Mouse (Mus musculus) heart, embryonic 15.5 days (tissue): ENCODE measurements around the gene Etl4. TPM values are rescaled to one million over a fixed set of nuclear protein-coding genes. Genes with fewer than 3 reads are reported as not detected.

Experiments
- ATAC-seq: fragments of 200-750 bp; cut with Nextera tagmentation; replicated peaks from 2 replicates; pipeline ENCODE4 v1.8.0; 2017; ENCODE audit warnings: low read depth, moderate TSS enrichment; ENCODE audit not compliant: insufficient number of reproducible peaks, insufficient read depth, low FRiP score
- H3K27ac ChIP-seq: fragments of 300-500 bp; sonication (generic); 2 replicates; pipeline ENCODE4 v1.5.1; 2015; ENCODE audit warnings: mild to moderate bottlenecking, inconsistent platforms
- H3K27me3 ChIP-seq: fragments of 300-500 bp; sonication (generic); 2 replicates; pipeline ENCODE4 v1.6.1; 2015; ENCODE audit warnings: inconsistent platforms
- H3K36me3 ChIP-seq: fragments of 300-500 bp; sonication (generic); 2 replicates; pipeline ENCODE4 v1.6.1; 2015; ENCODE audit warnings: mild to moderate bottlenecking, inconsistent platforms
- H3K4me1 ChIP-seq: fragments of 300-500 bp; sonication (generic); replicated peaks from 2 replicates; pipeline ENCODE4 v1.6.1; 2015; ENCODE audit warnings: inconsistent platforms
- H3K4me2 ChIP-seq: fragments of 300-500 bp; sonication (generic); 2 replicates; pipeline ENCODE4 v1.6.1; 2015; ENCODE audit warnings: inconsistent platforms, mild to moderate bottlenecking, moderate library complexity
- H3K4me3 ChIP-seq: fragments of 300-500 bp; sonication (generic); 2 replicates; pipeline ENCODE4 v1.5.1; 2015; ENCODE audit warnings: mild to moderate bottlenecking, inconsistent platforms
- H3K9ac ChIP-seq: fragments of 300-500 bp; sonication (generic); 2 replicates; pipeline ENCODE4 v1.6.1; 2015; ENCODE audit warnings: mild to moderate bottlenecking, inconsistent platforms
- H3K9me3 ChIP-seq: fragments of 300-500 bp; sonication (generic); replicated peaks from 2 replicates; pipeline ENCODE4 v1.6.1; 2016; ENCODE audit warnings: inconsistent platforms
- WGBS: fragments of 180-500 bp; shearing (Covaris S2); methylation state at CpG from one replicate; pipeline ENCODE4 v1.1.7; 2015; ENCODE audit warnings: mixed read lengths; 5-methylcytosine and 5-hydroxymethylcytosine counted together
- polyA plus RNA-seq: library from polyadenylated mRNA; unstranded; fragments of >200 nt; fragmentation: Nextera tagmentation; extraction: Ambion mirVana; gene quantifications from 2 replicates; pipeline ENCODE4 v1.2.1, GENCODE M21; 2015

Gene Etl4
- polyA plus RNA-seq, 1 experiment from 2014 or later = 8.1 TPM

- no peak overlapping the region for H3K9ac ChIP-seq
- peak overlapping the region; percentile 55 for H3K4me2 ChIP-seq
- no peaks in the 10 kb centered on the region for H3K27me3 ChIP-seq
- no peaks in the 10 kb centered on the region for H3K36me3 ChIP-seq
- peaks cover 15% of the 10 kb centered on the region for H3K4me1 ChIP-seq
- H3K9me3 ChIP-seq = no peaks in the 10 kb centered on the region
- ATAC-seq = no peak
- peak overlapping the region; percentile 28 for H3K4me3 ChIP-seq
- 45% methylated on average over 18 of the region's 18 CpGs for WGBS
- no peak overlapping the region; the same call in 1 of the 2 replicates for H3K27ac ChIP-seq
Measured at GRCm38 (mm10) chr2:20547686-20548624, 638.4 kb downstream of the Etl4 start.

GRCm38 (mm10) chr2:20549065-20549464 is 639.5 kb downstream of the Etl4 start:
- Histone ChIP-seq H3K4me2 (no peak overlapping the region), H3K27ac (no peak overlapping the region), H3K4me3 (no peak overlapping the region), H3K4me1 (peaks cover 15% of the 10 kb centered on the region), H3K36me3 (no peaks in the 10 kb centered on the region), H3K9ac (no peak overlapping the region), H3K9me3 (no peaks in the 10 kb centered on the region), H3K27me3 (no peaks in the 10 kb centered on the region)
- WGBS = 80% methylated on average over 5 of the region's 5 CpGs
- no peak for ATAC-seq

GRCm38 (mm10) chr2:20549996-20550395 is 640.4 kb downstream of the Etl4 start:
- Histone ChIP-seq H3K4me3 (no peak overlapping the region), H3K9me3 (no peaks in the 10 kb centered on the region), H3K27me3 (no peaks in the 10 kb centered on the region), H3K4me1 (peaks cover 15% of the 10 kb centered on the region), H3K9ac (no peak overlapping the region), H3K27ac (no peak overlapping the region), H3K36me3 (no peaks in the 10 kb centered on the region), H3K4me2 (no peak overlapping the region)
- WGBS = 39% methylated on average over 1 of the region's 1 CpGs
- no peak for ATAC-seq

DNA sequence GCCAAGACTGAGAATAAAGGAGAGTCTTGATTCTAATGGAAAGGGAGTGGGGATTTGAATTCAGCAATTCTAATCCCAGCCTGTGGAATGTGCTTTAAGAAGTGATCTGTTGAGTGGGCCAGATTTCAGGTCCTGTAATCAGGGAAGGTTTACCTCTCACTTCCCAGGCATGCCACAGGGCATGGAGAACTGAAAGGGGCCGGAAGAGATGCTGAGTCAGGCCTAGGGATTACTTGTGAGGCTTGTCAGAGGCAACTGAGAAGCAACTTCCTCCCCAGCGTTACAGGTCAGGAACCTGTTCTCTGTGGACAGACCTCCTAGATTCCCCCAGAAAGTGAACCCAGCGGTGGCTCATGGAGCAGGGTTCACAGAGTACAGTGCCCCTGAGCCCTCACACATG is 646.1 kb downstream of the Etl4 start:
- Histone ChIP-seq H3K36me3 (no peaks in the 10 kb centered on the region), H3K27me3 (no peaks in the 10 kb centered on the region), H3K27ac (no peak overlapping the region), H3K9me3 (no peaks in the 10 kb centered on the region), H3K4me1 (peaks cover 13% of the 10 kb centered on the region), H3K4me2 (no peak overlapping the region), H3K4me3 (no peak overlapping the region), H3K9ac (no peak overlapping the region)
- 57% methylated on average over 3 of the region's 3 CpGs for WGBS
- no peak for ATAC-seq

DNA sequence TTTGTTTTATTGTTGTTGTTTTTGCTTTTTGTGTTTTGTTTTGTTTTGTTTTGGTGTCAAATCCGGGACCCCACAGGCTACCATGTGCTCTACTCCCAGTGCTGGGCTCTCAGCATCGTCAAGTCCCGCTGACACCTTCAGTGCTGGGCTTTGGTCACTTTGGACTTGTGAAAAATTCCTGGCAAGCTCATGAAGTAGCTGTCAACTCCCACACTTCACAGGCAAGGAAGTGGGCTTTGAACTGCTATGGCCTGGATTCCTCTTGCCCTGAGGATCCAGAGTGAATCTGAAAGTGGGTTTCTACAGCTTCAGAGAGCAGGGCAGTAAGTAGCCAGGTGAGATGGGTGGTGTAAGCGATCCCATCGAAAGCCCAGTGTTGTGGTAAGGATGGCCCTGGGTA is 649.5 kb downstream of the Etl4 start:
- Histone ChIP-seq H3K27ac (no peak overlapping the region), H3K4me2 (no peak overlapping the region), H3K4me1 (peaks cover 19% of the 10 kb centered on the region), H3K36me3 (no peaks in the 10 kb centered on the region), H3K27me3 (no peaks in the 10 kb centered on the region), H3K9ac (no peak overlapping the region), H3K9me3 (no peaks in the 10 kb centered on the region), H3K4me3 (no peak overlapping the region)
- 43% methylated on average over 5 of the region's 5 CpGs for WGBS
- ATAC-seq = no peak

DNA sequence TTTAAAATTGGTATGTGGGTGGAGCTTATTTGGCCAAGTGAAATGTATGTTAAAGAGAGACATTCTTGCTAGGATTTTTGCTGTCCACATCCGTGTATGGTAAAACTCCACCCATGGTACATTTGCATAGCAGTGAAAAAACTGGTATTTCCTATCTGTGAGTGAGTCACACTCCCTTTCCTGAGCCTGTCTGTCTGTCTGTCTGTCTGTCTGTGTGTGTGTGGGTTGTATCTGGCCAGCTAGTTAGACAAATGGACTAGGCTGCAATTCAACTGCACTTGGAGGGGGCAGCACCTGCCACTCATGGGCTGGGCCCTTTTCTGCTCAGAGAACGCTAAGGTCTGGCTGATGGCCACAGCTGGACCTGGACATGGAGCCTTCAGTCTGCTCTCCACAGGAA is 650.1 kb downstream of the Etl4 start:
- peaks cover 21% of the 10 kb centered on the region for H3K4me1 ChIP-seq
- H3K9me3 ChIP-seq = no peaks in the 10 kb centered on the region
- 42% methylated on average over 2 of the region's 2 CpGs for WGBS
- no peaks in the 10 kb centered on the region for H3K36me3 ChIP-seq
- no peak overlapping the region for H3K9ac ChIP-seq
- no peak overlapping the region for H3K4me3 ChIP-seq
- ATAC-seq = no peak
- no peak overlapping the region for H3K4me2 ChIP-seq
- no peak overlapping the region for H3K27ac ChIP-seq
- H3K27me3 ChIP-seq = no peaks in the 10 kb centered on the region

DNA sequence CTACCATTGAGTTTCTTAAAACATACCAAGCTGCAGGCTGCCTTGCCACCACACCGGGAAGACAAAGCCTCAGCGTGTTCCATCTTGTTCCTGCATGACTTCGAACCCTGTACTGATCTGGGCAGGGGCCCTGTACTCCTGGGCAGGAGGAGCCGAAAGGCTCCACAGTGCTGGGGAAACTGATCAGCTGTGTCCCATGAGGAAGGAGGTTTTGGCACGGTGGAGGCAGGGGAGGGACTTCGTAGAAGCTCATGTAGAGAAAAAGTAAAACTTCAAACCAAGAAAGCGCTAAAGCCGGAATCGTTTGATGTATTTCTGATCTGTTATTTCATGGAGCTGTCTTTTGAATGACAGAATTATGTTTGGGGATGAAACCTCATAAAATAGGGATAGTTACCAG is 651.0 kb downstream of the Etl4 start:
- 86% methylated on average over 9 of the region's 9 CpGs for WGBS
- Histone ChIP-seq H3K9ac (no peak overlapping the region), H3K4me3 (no peak overlapping the region), H3K4me2 (no peak overlapping the region), H3K36me3 (no peaks in the 10 kb centered on the region), H3K9me3 (no peaks in the 10 kb centered on the region), H3K27me3 (no peaks in the 10 kb centered on the region), H3K27ac (no peak overlapping the region), H3K4me1 (peaks cover 25% of the 10 kb centered on the region)
- no peak for ATAC-seq

- Histone ChIP-seq H3K9ac (no peak overlapping the region), H3K4me1 (peaks cover 25% of the 10 kb centered on the region), H3K4me2 (no peak overlapping the region), H3K27ac (no peak overlapping the region), H3K27me3 (no peaks in the 10 kb centered on the region), H3K4me3 (no peak overlapping the region), H3K36me3 (no peaks in the 10 kb centered on the region), H3K9me3 (no peaks in the 10 kb centered on the region)
- WGBS = 34% methylated on average over 6 of the region's 6 CpGs
- no peak; the same call in 1 of the 2 replicates for ATAC-seq
Measured at GRCm38 (mm10) chr2:20563036-20563435, 653.5 kb downstream of the Etl4 start.

- no peak overlapping the region for H3K27ac ChIP-seq
- no peak overlapping the region for H3K9ac ChIP-seq
- no peak overlapping the region for H3K4me3 ChIP-seq
- no peaks in the 10 kb centered on the region for H3K36me3 ChIP-seq
- H3K27me3 ChIP-seq = no peaks in the 10 kb centered on the region
- ATAC-seq = no peak
- 68% methylated on average over 1 of the region's 1 CpGs for WGBS
- H3K4me1 ChIP-seq = 0 out of 2 replicates have a peak, but pooled peaks cover 6% of the 10 kb centered on the region
- H3K4me2 ChIP-seq = no peak overlapping the region
- no peaks in the 10 kb centered on the region for H3K9me3 ChIP-seq
Measured at GRCm38 (mm10) chr2:20568456-20568855, 658.9 kb downstream of the Etl4 start.

- Histone ChIP-seq H3K27me3 (no peaks in the 10 kb centered on the region), H3K36me3 (no peaks in the 10 kb centered on the region), H3K9me3 (no peaks in the 10 kb centered on the region), H3K4me1 (no peaks in the 10 kb centered on the region), H3K27ac (no peak overlapping the region), H3K9ac (no peak overlapping the region), H3K4me2 (no peak overlapping the region), H3K4me3 (no peak overlapping the region)
- ATAC-seq = no peak
- WGBS = 74% methylated on average over 1 of the region's 1 CpGs
Measured at GRCm38 (mm10) chr2:20571940-20572339, 662.4 kb downstream of the Etl4 start.

GRCm38 (mm10) chr2:20580331-20580730 is 670.8 kb downstream of the Etl4 start:
- peaks cover 10% of the 10 kb centered on the region for H3K4me1 ChIP-seq
- no peak for ATAC-seq
- no peaks in the 10 kb centered on the region for H3K27me3 ChIP-seq
- H3K36me3 ChIP-seq = no peaks in the 10 kb centered on the region
- H3K4me2 ChIP-seq = no peak overlapping the region
- H3K4me3 ChIP-seq = no peak overlapping the region
- H3K9me3 ChIP-seq = no peaks in the 10 kb centered on the region
- H3K9ac ChIP-seq = no peak overlapping the region
- no peak overlapping the region for H3K27ac ChIP-seq
- 40% methylated on average over 3 of the region's 3 CpGs for WGBS

DNA sequence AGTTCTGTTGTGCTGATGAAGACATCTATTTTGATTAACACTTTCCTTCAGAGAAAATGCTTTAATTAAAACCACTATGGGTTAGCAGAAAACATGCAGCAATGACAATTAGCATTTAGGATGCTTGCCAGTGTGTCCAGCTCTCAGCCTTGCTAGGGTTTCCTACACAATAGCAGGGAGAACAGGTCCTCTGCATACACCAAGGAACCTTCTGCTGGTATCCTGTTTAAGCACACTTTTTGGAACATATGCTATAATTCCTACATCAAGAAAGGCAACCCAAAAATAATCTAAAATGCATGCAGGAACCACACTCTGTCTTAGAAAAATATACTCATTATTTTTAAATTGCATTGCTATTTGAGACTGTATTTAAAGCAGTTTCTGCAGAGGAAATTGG is 673.5 kb downstream of the Etl4 start:
- peaks cover 10% of the 10 kb centered on the region for H3K4me1 ChIP-seq
- no peak overlapping the region for H3K9ac ChIP-seq
- no peaks in the 10 kb centered on the region for H3K9me3 ChIP-seq
- H3K27ac ChIP-seq = no peak overlapping the region
- no peak for ATAC-seq
- H3K4me2 ChIP-seq = no peak overlapping the region
- no peak overlapping the region for H3K4me3 ChIP-seq
- H3K36me3 ChIP-seq = no peaks in the 10 kb centered on the region
- H3K27me3 ChIP-seq = no peaks in the 10 kb centered on the region
